Mouse (Mus musculus) midbrain, postnatal 0 days (tissue): ENCODE measurements at regions not wholly inside any gene's neighbourhood (a gene's known extent, or its start where the extent isn't known, plus 50 kb on each side); places are given as distances from the start of the nearest gene placed in this dataset.

Experiments used
- ATAC-seq: fragments of 200-750 bp; cut with Nextera tagmentation; 2 replicates; pipeline ENCODE4 v1.8.0; 2017; ENCODE audit warnings: moderate number of reproducible peaks, mild to moderate bottlenecking, moderate TSS enrichment, moderate library complexity; ENCODE audit not compliant: low FRiP score
- DNase-seq: peaks from one replicate; pipeline ENCODE4 v3.0.0-alpha.2; 2015; ENCODE audit warnings: low spot score
- H3K27ac ChIP-seq: fragments of 300-500 bp; sonication (generic); 2 replicates; pipeline ENCODE4 v1.5.1; 2014; ENCODE audit warnings: low read depth, mild to moderate bottlenecking, low read length, mixed read lengths
- H3K27me3 ChIP-seq: fragments of 300-500 bp; sonication (generic); 2 replicates; pipeline ENCODE4 v1.6.1; 2014; ENCODE audit warnings: low read length, control low read depth, mixed read lengths; ENCODE audit not compliant: insufficient read depth
- H3K36me3 ChIP-seq: fragments of 300-500 bp; sonication (generic); 2 replicates; pipeline ENCODE4 v1.6.1; 2014; ENCODE audit warnings: low read length, control low read depth, mixed read lengths; ENCODE audit not compliant: insufficient read depth
- H3K4me1 ChIP-seq: fragments of 300-500 bp; sonication (generic); 2 replicates; pipeline ENCODE4 v1.6.1; 2014; ENCODE audit warnings: mild to moderate bottlenecking, control low read depth, antibody characterized with exemption, low read length, mixed read lengths; ENCODE audit not compliant: insufficient read depth
- H3K4me2 ChIP-seq: fragments of 300-500 bp; sonication (generic); 2 replicates; pipeline ENCODE4 v1.6.1; 2014; ENCODE audit warnings: low read depth, mild to moderate bottlenecking, low read length, mixed read lengths; ENCODE audit not compliant: poor library complexity, severe bottlenecking
- H3K4me3 ChIP-seq: fragments of 300-500 bp; sonication (generic); 2 replicates; pipeline ENCODE4 v1.5.1; 2014; ENCODE audit warnings: low read depth, mild to moderate bottlenecking, low read length, moderate library complexity
- H3K9ac ChIP-seq: fragments of 300-500 bp; sonication (generic); replicated peaks from 2 replicates; pipeline ENCODE4 v1.6.1; 2014; ENCODE audit warnings: mild to moderate bottlenecking, low read length, moderate library complexity, mixed read lengths; ENCODE audit not compliant: poor library complexity, severe bottlenecking
- H3K9me3 ChIP-seq: fragments of 300-500 bp; sonication (generic); 2 replicates; pipeline ENCODE4 v1.6.1; 2016; ENCODE audit warnings: low read length, control low read depth
- CTCF ChIP-seq: IDR thresholded peaks from 2 replicates; pipeline ENCODE4 v1.5.1; 2016; ENCODE audit warnings: antibody characterized with exemption, mild to moderate bottlenecking
- WGBS: fragments of 180-500 bp; shearing (Covaris S2); extraction: QIAGEN DNeasy Blood & Tissue Kit; methylation state at CpG from one replicate; pipeline ENCODE4 v1.1.7; 2014; 5-methylcytosine and 5-hydroxymethylcytosine counted together

- DNase-seq (no peak), ATAC-seq (no peak)
- Histone ChIP-seq H3K4me1 (no peaks in the 10 kb centered on the region), H3K9me3 (no peaks in the 10 kb centered on the region), H3K36me3 (no peaks in the 10 kb centered on the region), H3K27me3 (no peaks in the 10 kb centered on the region), H3K4me3 (no peak overlapping the region), H3K4me2 (no peak overlapping the region), H3K9ac (no peak overlapping the region), H3K27ac (no peak overlapping the region)
- 66% methylated on average over 3 of the region's 3 CpGs for WGBS
- TF ChIP-seq CTCF = no peak
Observed at GRCm38 (mm10) chr10:56673919-56674318, 296.8 kb downstream of the Gja1 start.

- no peak for TF ChIP-seq CTCF
- no peak for ATAC-seq
- no peaks in the 10 kb centered on the region for H3K27me3 ChIP-seq
- no peak overlapping the region for H3K4me3 ChIP-seq
- no peaks in the 10 kb centered on the region for H3K9me3 ChIP-seq
- no peaks in the 10 kb centered on the region for H3K36me3 ChIP-seq
- H3K27ac ChIP-seq = no peak overlapping the region
- no peaks in the 10 kb centered on the region for H3K4me1 ChIP-seq
- no peak overlapping the region for H3K9ac ChIP-seq
- DNase-seq = no peak
- no peak overlapping the region for H3K4me2 ChIP-seq
- 56% methylated on average over 3 of the region's 3 CpGs for WGBS
Observed at GRCm38 (mm10) chr10:56682901-56683300, 305.8 kb downstream of the Gja1 start.

DNA sequence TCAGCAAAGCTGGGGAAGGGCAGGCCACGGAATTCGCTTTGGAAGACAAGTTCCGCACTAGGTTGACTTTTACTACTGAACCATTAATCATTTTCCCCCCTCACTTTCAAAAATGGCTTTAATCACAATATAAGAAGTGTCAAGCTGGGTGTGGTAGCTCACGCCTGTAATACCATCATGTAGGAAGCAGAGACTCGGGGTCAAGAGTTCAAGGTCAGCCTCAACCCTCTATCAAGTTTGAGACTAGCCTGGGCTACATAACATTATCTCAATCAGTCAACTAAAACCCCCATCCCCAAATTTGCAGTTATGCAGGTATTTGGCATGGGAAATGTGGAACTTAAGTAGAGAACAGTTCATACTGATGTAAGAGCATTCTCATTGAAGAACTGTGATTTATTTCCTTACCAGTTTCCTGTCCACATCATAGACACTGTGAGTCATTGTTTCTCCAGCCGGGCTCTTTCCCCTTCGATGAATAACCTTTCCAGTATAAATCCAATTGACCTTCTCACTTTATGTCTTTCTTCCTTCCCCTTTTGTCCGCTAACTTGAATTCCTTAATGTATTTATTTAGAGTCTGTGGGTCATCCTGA, 308.6 kb downstream of the Gja1 start:
- H3K4me2 ChIP-seq = no peak overlapping the region
- no peak overlapping the region for H3K27ac ChIP-seq
- DNase-seq (no peak), ATAC-seq (no peak)
- 88% methylated on average over 8 of the region's 8 CpGs for WGBS
- H3K27me3 ChIP-seq = no peaks in the 10 kb centered on the region
- TF ChIP-seq CTCF = no peak
- H3K36me3 ChIP-seq = no peaks in the 10 kb centered on the region
- no peak overlapping the region for H3K4me3 ChIP-seq
- H3K9me3 ChIP-seq = no peaks in the 10 kb centered on the region
- H3K4me1 ChIP-seq = no peaks in the 10 kb centered on the region
- H3K9ac ChIP-seq = no peak overlapping the region

GRCm38 (mm10) chr10:56691467-56691866, 314.3 kb downstream of the Gja1 start:
- no peak for TF ChIP-seq CTCF
- no peak overlapping the region for H3K9ac ChIP-seq

GRCm38 (mm10) chr10:56695100-56695499, 318.0 kb downstream of the Gja1 start:
- ATAC-seq = no peak
- Histone ChIP-seq H3K9me3 (no peaks in the 10 kb centered on the region), H3K36me3 (no peaks in the 10 kb centered on the region)

More at GRCm38 (mm10) chr10:56691467-56691866, 314.3 kb downstream of the Gja1 start:
- no peak for ATAC-seq
- Histone ChIP-seq H3K4me3 (no peak overlapping the region), H3K4me2 (no peak overlapping the region), H3K9me3 (no peaks in the 10 kb centered on the region), H3K36me3 (no peaks in the 10 kb centered on the region), H3K27ac (no peak overlapping the region), H3K27me3 (no peaks in the 10 kb centered on the region), H3K4me1 (no peaks in the 10 kb centered on the region)
- no peak for DNase-seq
- 76% methylated on average over 2 of the region's 2 CpGs for WGBS

GRCm38 (mm10) chr10:56700126-56700525, 323.0 kb downstream of the Gja1 start:
- no peak for TF ChIP-seq CTCF
- no peaks in the 10 kb centered on the region for H3K9me3 ChIP-seq
- H3K4me3 ChIP-seq = no peak overlapping the region
- 79% methylated on average over 6 of the region's 6 CpGs for whole genome bisulfite sequencing
- H3K27ac ChIP-seq = no peak overlapping the region
- H3K9ac ChIP-seq = no peak overlapping the region
- H3K4me1 ChIP-seq = no peaks in the 10 kb centered on the region
- DNase-seq (no peak), ATAC-seq (no peak)
- no peaks in the 10 kb centered on the region for H3K36me3 ChIP-seq
- H3K27me3 ChIP-seq = no peaks in the 10 kb centered on the region
- no peak overlapping the region for H3K4me2 ChIP-seq

More at GRCm38 (mm10) chr10:56695100-56695499, 318.0 kb downstream of the Gja1 start:
- H3K4me1 ChIP-seq = no peaks in the 10 kb centered on the region
- 10% methylated on average over 3 of the region's 3 CpGs for WGBS
- no peak overlapping the region for H3K9ac ChIP-seq
- H3K4me2 ChIP-seq = no peak overlapping the region
- H3K27me3 ChIP-seq = no peaks in the 10 kb centered on the region
- H3K27ac ChIP-seq = no peak overlapping the region
- no peak overlapping the region for H3K4me3 ChIP-seq
- TF ChIP-seq CTCF = no peak
- no peak for DNase-seq
